Mouse (Mus musculus): ENCODE results near the gene Irs1. TPM values are rescaled to one million over a fixed set of nuclear protein-coding genes. Genes with fewer than 3 reads are reported as not detected.

Irs1 gene
- total and polyA plus RNA-seq, 3 experiments = not detected

DNA sequence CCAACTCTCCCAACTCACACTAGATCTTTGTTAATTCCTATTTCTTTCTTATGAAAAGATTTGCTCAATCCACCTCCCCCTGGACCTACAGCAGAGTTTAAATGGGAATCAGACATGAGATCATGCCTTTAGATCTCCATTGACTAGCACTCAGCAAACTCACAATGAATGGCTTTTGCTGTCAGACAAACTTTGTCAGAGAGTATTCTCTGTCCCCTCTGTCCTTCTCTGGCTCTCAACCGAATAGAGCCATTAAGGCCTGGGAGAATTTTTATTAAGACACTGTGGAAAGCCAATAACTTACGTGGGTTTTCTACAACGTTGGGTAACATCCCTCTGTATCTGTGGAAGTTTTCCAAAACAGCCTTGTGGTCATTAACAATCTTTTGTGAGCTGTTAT lies 31.2 kb downstream of the Irs1 start:
- no peak overlapping the region for H3K4me3 ChIP-seq (ENCODE audit: control insufficient read depth in 1 of 2, insufficient read depth in 1 of 2, low read depth in 2 of 2, low read length in 2 of 2)
- H3K9me3 ChIP-seq (replicated peaks; ENCODE audit: insufficient read depth, low read length) = no peaks in the 10 kb centered on the region
- H3K27ac ChIP-seq (ENCODE audit: control insufficient read depth, low read depth, low read length) = no peak overlapping the region
- no peak for TF ChIP-seq MAFK (IDR thresholded peaks at IDR 0.05; ENCODE audit: borderline replicate concordance, low read depth, low read length)
- TF ChIP-seq CTCF (IDR thresholded peaks at IDR 0.05 in 2 of 3, conservative IDR thresholded peaks at IDR 0.05 in 1 of 3; ENCODE audit: control insufficient read depth in 1 of 3, insufficient read depth in 1 of 3, low read depth in 2 of 3, low read length in 3 of 3, poor library complexity in 1 of 3, severe bottlenecking in 1 of 3) = no peak
- TF ChIP-seq MAX (IDR thresholded peaks at IDR 0.05; ENCODE audit: low read length) = no peak
- no peak for TF ChIP-seq NELFE (IDR thresholded peaks at IDR 0.05; ENCODE audit: low read depth, low read length)
- no peak for TF ChIP-seq MXI1 (IDR thresholded peaks at IDR 0.05; ENCODE audit: low read depth, low read length)
- TF ChIP-seq HCFC1 (IDR thresholded peaks at IDR 0.05; ENCODE audit: low read depth, low read length) = no peak
- no peak for TF ChIP-seq USF1 (IDR thresholded peaks at IDR 0.05; ENCODE audit: low read depth, low read length)
- TF ChIP-seq NRF1 (IDR thresholded peaks at IDR 0.05; ENCODE audit: insufficient read depth, low read depth, low read length, poor library complexity, severe bottlenecking) = no peak
- no peak for TF ChIP-seq MEF2A (IDR thresholded peaks at IDR 0.05; ENCODE audit: extremely low read depth, insufficient replicate concordance, low read depth, low read length, poor library complexity, severe bottlenecking)
- TF ChIP-seq MAZ (IDR thresholded peaks at IDR 0.05; ENCODE audit: low read depth, low read length) = no peak
- no peak for TF ChIP-seq MYB (IDR thresholded peaks at IDR 0.05; ENCODE audit: low read depth, low read length)
- H3K27me3 ChIP-seq (ENCODE audit: control insufficient read depth in 1 of 2, insufficient read depth in 2 of 2, low read length in 2 of 2) = no peaks in the 10 kb centered on the region
- H3K79me2 ChIP-seq (ENCODE audit: control insufficient read depth, insufficient read depth, low read length, poor library complexity) = no peaks in the 10 kb centered on the region
- no peak overlapping the region for H3K9ac ChIP-seq (ENCODE audit: control insufficient read depth, low read depth, low read length, poor library complexity, severe bottlenecking)
- H3K36me3 ChIP-seq (ENCODE audit: control insufficient read depth in 1 of 2, insufficient read depth in 2 of 2, low read length in 2 of 2) = no peaks in the 10 kb centered on the region
- no peak for DNase-seq (ENCODE audit: low read depth, low spot score)
- no peaks in the 10 kb centered on the region for H3K4me1 ChIP-seq (ENCODE audit: control insufficient read depth in 1 of 2, insufficient read depth in 2 of 2, low read length in 2 of 2)

DNA sequence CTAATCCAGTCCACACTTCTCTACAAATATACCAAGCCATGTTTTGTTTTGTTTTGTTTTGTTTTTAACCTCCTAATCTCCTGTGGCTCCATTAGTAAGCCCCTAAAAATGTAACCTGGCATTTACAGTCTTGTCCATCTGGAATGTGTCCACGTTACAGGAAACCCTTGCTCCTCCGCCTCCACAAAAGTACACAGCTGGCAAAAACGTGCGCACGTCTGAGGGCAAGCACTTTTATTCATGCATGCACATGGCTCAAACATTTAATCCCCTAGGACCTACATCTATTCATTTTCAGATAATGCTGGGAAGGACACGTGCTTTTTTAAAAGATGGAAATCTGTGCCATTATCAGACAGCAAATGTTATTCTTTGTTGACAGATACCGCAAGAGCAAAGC lies 32.9 kb downstream of the Irs1 start:
- Histone ChIP-seq H3K9me3 (replicated peaks; ENCODE audit: insufficient read depth, low read length) (no peaks in the 10 kb centered on the region), H3K27me3 (ENCODE audit: control insufficient read depth in 1 of 2, insufficient read depth in 2 of 2, low read length in 2 of 2) (no peaks in the 10 kb centered on the region), H3K27ac (ENCODE audit: control insufficient read depth, low read depth, low read length) (no peak overlapping the region), H3K4me1 (ENCODE audit: control insufficient read depth in 1 of 2, insufficient read depth in 2 of 2, low read length in 2 of 2) (no peaks in the 10 kb centered on the region), H3K9ac (ENCODE audit: control insufficient read depth, low read depth, low read length, poor library complexity, severe bottlenecking) (no peak overlapping the region), H3K4me3 (ENCODE audit: control insufficient read depth in 1 of 2, insufficient read depth in 1 of 2, low read depth in 2 of 2, low read length in 2 of 2) (no peak overlapping the region), H3K36me3 (ENCODE audit: control insufficient read depth in 1 of 2, insufficient read depth in 2 of 2, low read length in 2 of 2) (no peaks in the 10 kb centered on the region), H3K79me2 (ENCODE audit: control insufficient read depth, insufficient read depth, low read length, poor library complexity) (no peaks in the 10 kb centered on the region)
- TF ChIP-seq POLR2A (IDR thresholded peaks at IDR 0.05; ENCODE audit: control insufficient read depth in 1 of 2, insufficient read depth in 1 of 2, low read depth in 1 of 2, low read length in 2 of 2, poor library complexity in 1 of 2) = no peak
- DNase-seq (ENCODE audit: low read depth, low spot score) = no peak

- H3K9ac ChIP-seq (ENCODE audit: control insufficient read depth, low read depth, low read length, poor library complexity, severe bottlenecking) = no peak overlapping the region
- H3K4me1 ChIP-seq (ENCODE audit: control insufficient read depth in 1 of 2, insufficient read depth in 2 of 2, low read length in 2 of 2) = no peaks in the 10 kb centered on the region
- H3K36me3 ChIP-seq (ENCODE audit: control insufficient read depth in 1 of 2, insufficient read depth in 2 of 2, low read length in 2 of 2) = no peaks in the 10 kb centered on the region
- no peaks in the 10 kb centered on the region for H3K79me2 ChIP-seq (ENCODE audit: control insufficient read depth, insufficient read depth, low read length, poor library complexity)
- TF ChIP-seq ZNF384 (IDR thresholded peaks at IDR 0.05; ENCODE audit: low read depth, low read length) (no peak), MYC (IDR thresholded peaks at IDR 0.05; ENCODE audit: low read depth, low read length) (no peak), POLR2AphosphoS2 (IDR thresholded peaks at IDR 0.05; ENCODE audit: low read length) (no peak)
- DNase-seq (ENCODE audit: low read depth, low spot score) = no peak
- no peaks in the 10 kb centered on the region for H3K27me3 ChIP-seq (ENCODE audit: control insufficient read depth in 1 of 2, insufficient read depth in 2 of 2, low read length in 2 of 2)
- no peaks in the 10 kb centered on the region for H3K9me3 ChIP-seq (replicated peaks; ENCODE audit: insufficient read depth, low read length)
- H3K27ac ChIP-seq (ENCODE audit: control insufficient read depth, low read depth, low read length) = no peak overlapping the region
- H3K4me3 ChIP-seq (ENCODE audit: control insufficient read depth in 1 of 2, insufficient read depth in 1 of 2, low read depth in 2 of 2, low read length in 2 of 2) = no peak overlapping the region
These were observed 33.8 kb downstream of the Irs1 start for GRCm38 (mm10) chr1:82257457-82257856.

Measured in MEL (cell line).